Mouse (Mus musculus) heart, embryonic 14.5 days (tissue): Measurements from ENCODE around the gene Pax6. TPM values are rescaled to one million over a fixed set of nuclear protein-coding genes. Genes with fewer than 3 reads are reported as not detected.

Experiments used
- ATAC-seq: fragments of 200-750 bp; cut with Nextera tagmentation; 2 replicates; pipeline ENCODE4 v1.8.0; 2017; ENCODE audit warnings: low read depth, moderate TSS enrichment; ENCODE audit not compliant: insufficient number of reproducible peaks, insufficient read depth, low FRiP score
- H3K27ac ChIP-seq, 2 experiments: fragments of 200-500 bp in 1 of 2; fragments of 300-500 bp in 1 of 2; sonication (generic) in 1 of 2; replicated peaks in 1 of 2; 2 replicates each; pipeline ENCODE4 v1.5.1; 2012 to 2014; ENCODE audit warnings: low read depth in 2 of 2, low read length in 2 of 2, control low read depth in 1 of 2, mild to moderate bottlenecking in 1 of 2, mixed read lengths in 1 of 2; ENCODE audit not compliant: control insufficient read depth in 1 of 2, insufficient read depth in 1 of 2
- H3K27me3 ChIP-seq: fragments of 300-500 bp; sonication (generic); 2 replicates; pipeline ENCODE4 v1.6.1; 2014; ENCODE audit warnings: mild to moderate bottlenecking, low read length, control low read depth; ENCODE audit not compliant: control insufficient read depth, insufficient read depth
- H3K36me3 ChIP-seq: fragments of 300-500 bp; sonication (generic); 2 replicates; pipeline ENCODE4 v1.6.1; 2014; ENCODE audit warnings: mild to moderate bottlenecking, control low read depth, low read length, mixed read lengths; ENCODE audit not compliant: control insufficient read depth, insufficient read depth
- H3K4me1 ChIP-seq, 2 experiments: fragments of 200-500 bp in 1 of 2; fragments of 300-500 bp in 1 of 2; sonication (generic) in 1 of 2; 2 replicates each; pipeline ENCODE4 v1.6.1; 2012 to 2014; ENCODE audit warnings: low read length in 2 of 2, control low read depth in 1 of 2, mixed read lengths in 1 of 2; ENCODE audit not compliant: control insufficient read depth in 2 of 2, insufficient read depth in 2 of 2
- H3K4me2 ChIP-seq: fragments of 300-500 bp; sonication (generic); 2 replicates; pipeline ENCODE4 v1.6.1; 2014; ENCODE audit warnings: mild to moderate bottlenecking, low read length
- H3K4me3 ChIP-seq, 2 experiments: fragments of 200-500 bp in 1 of 2; fragments of 300-500 bp in 1 of 2; sonication (generic) in 1 of 2; 2 replicates each; pipeline ENCODE4 v1.5.1; 2012 to 2014; ENCODE audit warnings: low read length in 2 of 2, mild to moderate bottlenecking in 2 of 2, control low read depth in 1 of 2, low read depth in 1 of 2, moderate library complexity in 1 of 2; ENCODE audit not compliant: control insufficient read depth in 1 of 2, insufficient read depth in 1 of 2
- H3K9ac ChIP-seq: fragments of 300-500 bp; sonication (generic); 2 replicates; pipeline ENCODE4 v1.6.1; 2014; ENCODE audit warnings: mild to moderate bottlenecking, low read length
- H3K9me3 ChIP-seq: fragments of 300-500 bp; sonication (generic); 2 replicates; pipeline ENCODE4 v1.6.1; 2016; ENCODE audit warnings: low read length, control low read depth; ENCODE audit not compliant: control insufficient read depth
- WGBS: fragments of 180-500 bp; shearing (Covaris S2); extraction: QIAGEN DNeasy Blood & Tissue Kit; methylation state at CpG from one replicate; pipeline ENCODE4 v1.1.7; 2014; 5-methylcytosine and 5-hydroxymethylcytosine counted together
- polyA plus RNA-seq: library from polyadenylated mRNA; unstranded; fragments of >200 nt; fragmentation: Nextera tagmentation; extraction: Ambion mirVana; gene quantifications from 2 replicates; pipeline ENCODE4 v1.2.1, GENCODE M21; 2014

Gene Pax6
- polyA plus RNA-seq: 0.12 and 0.23 TPM in 2 replicates

DNA sequence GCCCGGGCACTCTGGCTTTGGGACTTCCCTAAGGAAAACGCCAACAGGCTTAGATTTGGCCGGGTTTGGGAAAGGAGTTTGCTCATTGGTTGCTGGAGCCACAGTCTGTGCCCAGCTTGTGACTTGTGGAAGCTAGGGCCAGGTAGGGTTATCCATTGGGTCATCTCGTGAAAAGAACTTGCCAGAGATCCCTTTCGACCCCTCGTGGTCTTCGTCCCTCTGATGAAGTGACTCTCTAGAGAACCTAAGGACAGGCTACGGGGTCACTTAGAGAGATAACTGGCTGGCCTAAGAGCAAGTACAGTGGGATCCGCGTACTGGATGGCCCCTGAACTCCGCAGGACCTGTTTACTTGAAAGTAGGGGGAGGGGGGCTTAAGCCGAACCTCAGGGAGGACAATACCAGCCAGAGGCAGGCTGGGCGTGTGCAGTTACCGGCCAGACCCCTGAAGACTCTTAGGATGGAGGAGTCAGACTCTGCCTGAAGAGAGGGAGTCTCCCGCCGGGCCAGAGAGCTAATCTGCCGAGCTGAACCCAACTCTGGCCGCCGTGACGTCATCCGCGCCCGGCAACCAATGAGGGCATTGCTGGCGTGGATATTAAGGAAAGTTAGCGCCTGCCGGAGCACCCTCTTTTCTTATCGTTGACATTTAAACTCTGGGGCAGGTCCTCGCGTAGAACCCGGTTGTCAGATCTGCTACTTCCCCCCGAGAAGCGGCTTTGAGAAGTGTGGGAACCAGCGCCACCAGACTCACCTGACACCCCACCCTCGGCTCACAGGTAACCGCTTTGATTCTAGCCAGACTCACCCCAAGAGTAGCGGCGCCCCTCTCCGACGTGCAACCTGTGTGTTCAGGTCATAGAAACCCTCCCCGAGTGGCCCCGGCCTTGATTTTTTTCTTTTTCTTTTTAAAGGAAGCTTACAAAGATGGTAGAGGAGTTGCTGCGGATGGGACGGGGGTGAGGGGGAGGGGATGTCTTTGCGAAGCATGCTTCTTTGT is at the start of gene Pax6:
Pax6 (plus strand) TSS at position 630 of the 1,000 bp plus-strand sequence.
- no peak for ATAC-seq
- Histone ChIP-seq H3K4me2 (peak within 1 kb of the TSS; percentile 22), H3K27me3 (peaks cover 95% of the 10 kb centered on the region), H3K9ac (no peak within 1 kb of the TSS), H3K4me1 (peaks cover 7 to 8% of the 10 kb centered on the region in 2 experiments; a peak in 2 of 4 replicates), H3K27ac (no peak within 1 kb of the TSS), H3K9me3 (no peaks in the 10 kb centered on the region), H3K4me3 (peak within 1 kb of the TSS in 1 of 2 experiments; percentile 17; a peak in 2 of 4 replicates), H3K36me3 (no peaks in the 10 kb centered on the region)
- WGBS: 1% methylated on average over 44 of the region's 44 CpGs

DNA sequence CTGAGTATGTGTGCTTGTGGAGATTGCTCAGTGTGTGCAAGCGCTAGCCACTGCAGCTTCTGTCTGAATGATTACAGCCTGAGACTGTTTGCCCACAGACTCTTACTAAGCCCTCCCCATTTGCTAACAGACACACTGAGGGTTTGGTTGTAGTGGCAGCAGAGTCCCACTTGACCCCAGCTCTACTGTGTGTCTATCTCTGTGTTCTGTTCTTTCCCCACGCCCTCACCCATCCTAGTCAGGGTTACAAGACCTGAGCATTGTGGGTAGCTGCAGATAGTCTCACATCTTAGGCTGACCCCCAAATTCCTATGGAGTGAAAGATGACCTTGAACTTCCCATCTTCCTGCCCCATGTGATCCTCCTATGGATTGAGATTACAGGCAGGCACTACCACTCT is 19.8 kb upstream of the Pax6 start:
- ATAC-seq: no peak
- Histone ChIP-seq H3K4me1 (no peaks in the 10 kb centered on the region), H3K27ac (no peak overlapping the region), H3K4me2 (no peak overlapping the region), H3K9me3 (no peaks in the 10 kb centered on the region), H3K4me3 (no peak overlapping the region), H3K9ac (no peak overlapping the region), H3K36me3 (no peaks in the 10 kb centered on the region), H3K27me3 (peaks cover 48% of the 10 kb centered on the region)
- WGBS: 58% methylated on average over 2 of the region's 2 CpGs

DNA sequence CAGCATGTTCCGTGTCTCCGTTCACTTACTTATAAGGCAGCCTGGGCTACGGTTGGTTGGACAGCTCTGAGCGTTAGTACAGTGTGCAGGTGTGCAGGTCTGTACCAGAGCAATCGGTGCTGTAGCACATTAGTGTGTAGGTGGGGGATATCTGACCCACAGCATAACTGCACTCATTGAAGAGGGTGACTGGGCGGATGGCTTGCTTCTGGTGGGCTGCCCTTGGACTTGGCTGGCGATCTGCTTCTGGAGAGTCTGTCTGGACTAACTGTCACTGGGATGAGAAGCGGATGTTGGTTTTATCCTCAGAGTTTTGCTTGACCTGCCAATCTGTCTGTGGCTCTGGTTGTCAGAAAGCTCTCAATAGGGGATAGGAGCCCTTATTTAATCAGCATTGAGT is 12.2 kb upstream of the Pax6 start:
- WGBS: 79% methylated on average over 8 of the region's 8 CpGs
- Histone ChIP-seq H3K4me3 (no peak overlapping the region), H3K4me2 (no peak overlapping the region), H3K36me3 (no peaks in the 10 kb centered on the region), H3K4me1 (peaks cover 2 to 6% of the 10 kb centered on the region in 2 experiments; a peak in 2 of 4 replicates), H3K9ac (no peak overlapping the region), H3K9me3 (no peaks in the 10 kb centered on the region), H3K27ac (no peak overlapping the region), H3K27me3 (peaks cover 86% of the 10 kb centered on the region)
- no peak for ATAC-seq

DNA sequence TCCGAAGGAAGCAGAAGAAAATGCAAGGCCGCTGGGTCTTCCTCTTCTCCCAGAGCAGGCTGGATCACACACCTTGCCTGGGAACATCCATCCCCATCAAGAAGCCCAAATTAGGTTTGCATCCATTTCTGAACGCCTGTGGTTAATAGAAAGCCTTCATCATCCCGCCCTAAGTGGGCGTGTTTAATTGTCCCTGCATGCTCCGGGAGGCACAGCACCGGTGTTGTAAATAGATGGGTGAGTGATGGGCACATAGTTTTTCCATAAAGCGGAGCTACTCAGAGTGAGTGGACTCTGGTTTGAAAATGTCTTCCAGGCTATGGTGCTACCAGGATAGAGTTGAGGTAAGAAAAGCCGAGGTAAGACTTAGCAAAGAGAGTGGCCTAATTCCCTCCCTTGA is 9.3 kb upstream of the Pax6 start:
- Histone ChIP-seq H3K4me2 (peak overlapping the region; percentile 52), H3K4me1 (peaks cover 2 to 6% of the 10 kb centered on the region in 2 experiments; a peak in 2 of 4 replicates), H3K27ac (no peak overlapping the region), H3K9me3 (no peaks in the 10 kb centered on the region), H3K4me3 (peak overlapping the region in 1 of 2 experiments; percentile 32; a peak in 2 of 4 replicates), H3K36me3 (no peaks in the 10 kb centered on the region), H3K9ac (no peak overlapping the region), H3K27me3 (peaks cover 89% of the 10 kb centered on the region)
- 15% methylated on average over 9 of the region's 9 CpGs for WGBS
- ATAC-seq: no peak

DNA sequence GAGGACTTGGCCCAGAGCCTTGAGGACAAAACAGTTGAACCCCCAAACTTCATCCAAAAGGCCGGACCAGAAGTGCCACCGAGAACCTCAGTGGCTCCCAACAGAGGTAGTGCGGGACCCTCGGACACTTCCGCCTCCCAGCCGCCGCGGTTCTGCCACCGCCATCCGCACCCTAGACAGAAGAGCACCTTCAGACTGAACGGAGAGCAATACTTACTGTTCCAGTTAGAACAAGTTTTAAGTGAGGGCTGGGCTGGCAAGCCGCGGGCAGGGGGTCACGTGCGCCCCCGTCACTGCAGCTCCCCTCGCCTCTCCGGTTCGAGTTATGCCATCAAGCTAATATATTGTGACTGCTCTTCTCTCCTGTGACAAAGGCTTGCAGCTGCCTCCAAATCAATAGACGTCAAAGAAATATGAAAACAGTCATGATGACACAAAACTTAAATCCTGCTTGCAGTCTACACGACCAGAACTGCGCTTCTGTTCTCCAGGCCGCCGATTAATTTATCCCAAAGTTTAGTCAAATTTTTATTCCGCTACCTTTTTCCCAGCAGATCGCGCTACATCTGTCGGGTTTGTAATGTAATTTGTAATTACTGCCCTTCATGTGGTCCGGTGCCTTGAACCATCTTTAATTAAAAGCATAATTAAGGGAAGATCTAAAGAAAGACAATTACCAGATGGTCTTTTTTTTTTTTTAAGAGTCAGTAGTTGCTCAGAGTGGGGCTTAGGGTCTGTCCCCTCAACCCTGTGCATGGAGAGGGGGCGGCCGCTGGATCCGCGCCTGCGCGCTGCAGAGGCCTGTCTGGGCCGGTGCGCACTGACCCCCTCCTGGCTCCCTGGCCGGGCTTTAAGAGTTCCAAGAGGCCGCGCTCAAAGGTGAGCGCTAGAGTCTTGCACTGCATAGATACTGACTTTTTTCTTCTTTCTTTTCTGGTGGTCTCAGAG is 8.5 kb upstream of the Pax6 start:
- H3K4me1 ChIP-seq: peaks cover 2 to 6% of the 10 kb centered on the region in 2 experiments; a peak in 2 of 4 replicates
- no peak overlapping the region for H3K27ac ChIP-seq
- H3K4me3 ChIP-seq: peak overlapping the region in 1 of 2 experiments; percentile 32; a peak in 2 of 4 replicates
- no peaks in the 10 kb centered on the region for H3K36me3 ChIP-seq
- H3K9me3 ChIP-seq: no peaks in the 10 kb centered on the region
- no peak overlapping the region for H3K9ac ChIP-seq
- H3K4me2 ChIP-seq: peak overlapping the region; percentile 52
- 1% methylated on average over 41 of the region's 41 CpGs for WGBS
- peaks cover 93% of the 10 kb centered on the region for H3K27me3 ChIP-seq
- ATAC-seq: no peak

DNA sequence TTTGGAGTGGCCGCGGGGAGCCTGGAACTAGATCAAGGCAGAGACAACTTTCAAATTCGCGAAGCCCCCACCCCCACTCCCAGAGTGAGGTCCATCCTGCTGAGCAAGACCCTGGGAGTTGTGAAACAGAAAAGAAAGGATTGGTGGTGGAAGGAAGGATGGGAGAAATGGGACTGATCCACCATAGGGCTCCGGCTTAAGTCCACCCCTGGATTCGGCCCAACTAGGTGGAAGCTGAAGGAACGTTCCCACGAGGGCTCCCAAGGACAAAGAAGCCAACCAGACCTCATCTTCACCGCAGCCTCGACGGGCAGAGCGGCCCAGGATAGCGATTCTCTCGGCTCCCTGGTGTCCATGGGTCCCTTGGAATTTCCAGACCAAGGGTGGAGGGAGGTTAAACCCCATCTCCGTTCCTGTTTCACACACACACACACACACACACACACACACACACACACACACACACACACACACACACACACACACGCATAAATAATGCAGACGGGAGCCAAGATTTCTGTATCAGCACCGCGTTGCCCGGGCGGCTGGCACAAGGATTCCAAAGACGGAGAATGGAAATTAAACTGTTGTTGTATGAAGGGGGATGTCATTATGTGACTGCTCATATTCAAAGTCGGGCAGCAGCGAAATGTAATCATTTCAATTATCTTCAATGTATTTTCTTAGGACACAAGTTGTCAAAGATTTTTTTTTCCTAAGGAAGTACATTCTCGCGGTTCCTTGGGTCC is 7.7 kb upstream of the Pax6 start:
- Histone ChIP-seq H3K36me3 (no peaks in the 10 kb centered on the region), H3K9me3 (no peaks in the 10 kb centered on the region), H3K4me2 (peak overlapping the region; percentile 52), H3K27ac (no peak overlapping the region), H3K4me3 (peak overlapping the region in 1 of 2 experiments; percentile 1; a peak in 1 of 4 replicates), H3K9ac (no peak overlapping the region), H3K27me3 (peaks cover 94% of the 10 kb centered on the region), H3K4me1 (peaks cover 2 to 6% of the 10 kb centered on the region in 2 experiments; a peak in 2 of 4 replicates)
- ATAC-seq: no peak
- 2% methylated on average over 26 of the region's 26 CpGs for WGBS
